Mouse (Mus musculus): ENCODE measurements around the gene Zfp831.

DNA sequence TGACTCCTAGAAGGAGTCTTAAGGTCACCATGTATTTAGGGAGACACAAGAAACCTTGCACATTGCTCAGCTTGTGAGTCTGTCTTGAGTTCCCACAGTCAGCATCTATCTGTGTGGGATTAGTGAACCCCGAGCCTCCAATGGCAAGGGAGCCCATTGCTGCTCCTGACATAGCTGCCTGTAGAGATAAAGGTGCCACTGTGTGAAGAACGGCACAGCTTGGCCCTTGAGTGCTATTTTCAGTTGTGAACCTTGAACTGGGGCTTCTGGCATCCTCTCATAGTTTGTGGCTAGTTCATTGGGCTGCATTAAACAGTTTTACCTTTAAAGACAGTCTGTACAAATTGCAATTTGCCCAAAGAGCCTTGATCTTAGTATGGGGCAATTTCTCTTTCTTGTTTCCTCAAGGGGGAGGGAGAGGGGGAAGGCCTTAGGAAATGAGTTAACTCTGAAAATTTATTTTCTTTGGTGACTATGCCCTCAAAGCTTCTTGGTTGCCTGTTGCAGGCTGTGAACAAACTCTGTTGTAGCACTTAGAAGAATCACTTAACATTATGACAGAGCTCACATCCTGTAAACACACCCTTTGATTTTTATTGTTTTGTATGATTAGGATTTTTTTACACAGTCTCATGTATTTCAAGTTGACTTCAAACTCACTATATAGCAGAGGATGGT, 30.8 kb upstream of the Zfp831 start:
- TF ChIP-seq CTCF (IDR thresholded peaks at IDR 0.05; ENCODE audit: low read depth, low read length) (no peak), TAL1 (conservative IDR thresholded peaks at IDR 0.05; ENCODE audit: low read depth, low read length) (no peak)

Data from G1E (cell line).